Mouse (Mus musculus) forebrain, embryonic 14.5 days (tissue): ENCODE measurements at regions not wholly inside any gene's neighbourhood (a gene's known extent, or its start where the extent isn't known, plus 50 kb on each side); places are given as distances from the start of the nearest gene placed in this dataset.

ENCODE experiments used
- ATAC-seq: fragments of 200-750 bp; cut with Nextera tagmentation; 2 replicates; pipeline ENCODE4 v1.8.0; 2017; ENCODE audit warnings: mild to moderate bottlenecking, moderate library complexity
- DNase-seq: peaks from one replicate; pipeline ENCODE4 v3.0.0-alpha.2; 2015; ENCODE audit warnings: low spot score
- H3K27ac ChIP-seq: fragments of 300-500 bp; sonication (generic); 2 replicates; pipeline ENCODE4 v1.5.1; 2014; ENCODE audit warnings: low read depth, mild to moderate bottlenecking, control low read depth, low read length, moderate library complexity
- H3K27me3 ChIP-seq: fragments of 300-500 bp; sonication (generic); replicated peaks from 2 replicates; pipeline ENCODE4 v1.6.1; 2014; ENCODE audit warnings: low read length, control low read depth, mixed read lengths; ENCODE audit not compliant: control insufficient read depth, insufficient read depth
- H3K36me3 ChIP-seq: fragments of 300-500 bp; sonication (generic); 2 replicates; pipeline ENCODE4 v1.6.1; 2014; ENCODE audit warnings: low read length, control low read depth; ENCODE audit not compliant: control insufficient read depth, insufficient read depth
- H3K4me1 ChIP-seq: fragments of 300-500 bp; sonication (generic); 2 replicates; pipeline ENCODE4 v1.6.1; 2014; ENCODE audit warnings: antibody characterized with exemption, low read length, control low read depth; ENCODE audit not compliant: control insufficient read depth, insufficient read depth
- H3K4me2 ChIP-seq: fragments of 300-500 bp; sonication (generic); 2 replicates; pipeline ENCODE4 v1.6.1; 2014; ENCODE audit warnings: mild to moderate bottlenecking, control low read depth, low read length
- H3K4me3 ChIP-seq: fragments of 300-500 bp; sonication (generic); 2 replicates; pipeline ENCODE4 v1.5.1; 2014; ENCODE audit warnings: low read depth, low read length, control low read depth
- H3K9ac ChIP-seq: fragments of 300-500 bp; sonication (generic); 2 replicates; pipeline ENCODE4 v1.6.1; 2014; ENCODE audit warnings: mild to moderate bottlenecking, low read length, control low read depth, moderate library complexity
- H3K9me3 ChIP-seq: fragments of 300-500 bp; sonication (generic); replicated peaks from 2 replicates; pipeline ENCODE4 v1.6.1; 2016; ENCODE audit warnings: low read length, control low read depth, mixed read lengths; ENCODE audit not compliant: control insufficient read depth
- WGBS: fragments of 180-500 bp; shearing (Covaris S2); extraction: QIAGEN DNeasy Blood & Tissue Kit; methylation state at CpG from one replicate; pipeline ENCODE4 v1.1.7; 2014; 5-methylcytosine and 5-hydroxymethylcytosine counted together

GRCm38 (mm10) chr16:12982681-12983080, 126.8 kb upstream of the Ercc4 start:
- Histone ChIP-seq H3K4me3 (no peak overlapping the region), H3K9me3 (no peaks in the 10 kb centered on the region), H3K27ac (no peak overlapping the region), H3K4me2 (no peak overlapping the region), H3K4me1 (no peaks in the 10 kb centered on the region), H3K9ac (no peak overlapping the region), H3K27me3 (no peaks in the 10 kb centered on the region), H3K36me3 (no peaks in the 10 kb centered on the region)
- DNase-seq (no peak), ATAC-seq (no peak)
- WGBS: 81% methylated on average over 1 of the region's 1 CpGs

GRCm38 (mm10) chr16:13001288-13001880, 108.1 kb upstream of the Ercc4 start:
- no peaks in the 10 kb centered on the region for H3K4me1 ChIP-seq
- H3K4me3 ChIP-seq: no peak overlapping the region
- ATAC-seq (no peak), DNase-seq (no peak)
- H3K4me2 ChIP-seq: no peak overlapping the region
- no peak overlapping the region for H3K9ac ChIP-seq
- no peaks in the 10 kb centered on the region for H3K27me3 ChIP-seq
- H3K36me3 ChIP-seq: no peaks in the 10 kb centered on the region
- H3K27ac ChIP-seq: no peak overlapping the region
- 81% methylated on average over 1 of the region's 1 CpGs for WGBS
- no peaks in the 10 kb centered on the region for H3K9me3 ChIP-seq

GRCm38 (mm10) chr16:13012863-13013262, 96.6 kb upstream of the Ercc4 start:
- no peaks in the 10 kb centered on the region for H3K27me3 ChIP-seq
- H3K36me3 ChIP-seq: no peaks in the 10 kb centered on the region
- 91% methylated on average over 5 of the region's 5 CpGs for WGBS
- H3K4me1 ChIP-seq: no peaks in the 10 kb centered on the region
- no peak overlapping the region for H3K4me2 ChIP-seq
- no peak overlapping the region for H3K27ac ChIP-seq
- H3K9ac ChIP-seq: no peak overlapping the region
- no peaks in the 10 kb centered on the region for H3K9me3 ChIP-seq
- no peak overlapping the region for H3K4me3 ChIP-seq
- DNase-seq (no peak), ATAC-seq (no peak)

GRCm38 (mm10) chr16:13013891-13014644, 95.4 kb upstream of the Ercc4 start:
- Histone ChIP-seq H3K4me3 (no peak overlapping the region), H3K4me2 (no peak overlapping the region), H3K36me3 (no peaks in the 10 kb centered on the region), H3K27ac (no peak overlapping the region), H3K9ac (no peak overlapping the region), H3K4me1 (no peaks in the 10 kb centered on the region), H3K9me3 (no peaks in the 10 kb centered on the region), H3K27me3 (no peaks in the 10 kb centered on the region)
- DNase-seq: no peak
- 41% methylated on average over 10 of the region's 10 CpGs for WGBS
- no peak for ATAC-seq

- H3K4me3 ChIP-seq: no peak overlapping the region
- no peak overlapping the region for H3K9ac ChIP-seq
- ATAC-seq (no peak), DNase-seq (no peak)
- H3K27me3 ChIP-seq: no peaks in the 10 kb centered on the region
- H3K4me1 ChIP-seq: no peaks in the 10 kb centered on the region
- 53% methylated on average over 4 of the region's 4 CpGs for WGBS
- H3K4me2 ChIP-seq: no peak overlapping the region
- H3K9me3 ChIP-seq: no peaks in the 10 kb centered on the region
- H3K36me3 ChIP-seq: no peaks in the 10 kb centered on the region
- no peak overlapping the region for H3K27ac ChIP-seq
Measured at GRCm38 (mm10) chr16:13022875-13023274, 86.6 kb upstream of the Ercc4 start.

- Histone ChIP-seq H3K36me3 (no peaks in the 10 kb centered on the region), H3K9me3 (no peaks in the 10 kb centered on the region), H3K9ac (no peak overlapping the region), H3K27me3 (no peaks in the 10 kb centered on the region), H3K4me2 (no peak overlapping the region), H3K27ac (peak overlapping the region; percentile 3; the same call in 1 of the 2 replicates), H3K4me3 (no peak overlapping the region), H3K4me1 (no peaks in the 10 kb centered on the region)
- ATAC-seq (peak; percentile 81), DNase-seq (peak; percentile 81)
- 26% methylated on average over 3 of the region's 3 CpGs for WGBS
Measured at GRCm38 (mm10) chr16:13025393-13025792, 84.1 kb upstream of the Ercc4 start.

- no peak overlapping the region for H3K4me2 ChIP-seq
- WGBS: 89% methylated on average over 5 of the region's 5 CpGs
- no peak overlapping the region for H3K9ac ChIP-seq
- no peak overlapping the region for H3K27ac ChIP-seq
- no peaks in the 10 kb centered on the region for H3K27me3 ChIP-seq
- no peaks in the 10 kb centered on the region for H3K9me3 ChIP-seq
- H3K36me3 ChIP-seq: no peaks in the 10 kb centered on the region
- no peaks in the 10 kb centered on the region for H3K4me1 ChIP-seq
- no peak overlapping the region for H3K4me3 ChIP-seq
- DNase-seq: no peak
- ATAC-seq: no peak
Measured at GRCm38 (mm10) chr16:13034136-13034535, 75.3 kb upstream of the Ercc4 start.

GRCm38 (mm10) chr16:13036596-13036995, 72.9 kb upstream of the Ercc4 start:
- Histone ChIP-seq H3K27me3 (no peaks in the 10 kb centered on the region), H3K4me3 (no peak overlapping the region), H3K4me2 (no peak overlapping the region), H3K4me1 (no peaks in the 10 kb centered on the region), H3K9ac (no peak overlapping the region), H3K9me3 (no peaks in the 10 kb centered on the region), H3K27ac (no peak overlapping the region), H3K36me3 (no peaks in the 10 kb centered on the region)
- ATAC-seq: no peak
- no peak for DNase-seq
- WGBS: 90% methylated on average over 4 of the region's 4 CpGs

- Histone ChIP-seq H3K27me3 (no peaks in the 10 kb centered on the region), H3K27ac (no peak overlapping the region), H3K4me2 (no peak overlapping the region), H3K4me1 (no peaks in the 10 kb centered on the region), H3K4me3 (no peak overlapping the region), H3K36me3 (no peaks in the 10 kb centered on the region), H3K9me3 (no peaks in the 10 kb centered on the region), H3K9ac (no peak overlapping the region)
- no peak for ATAC-seq
- peak; percentile 27 for DNase-seq
- 48% methylated on average over 15 of the region's 15 CpGs for WGBS
Measured at GRCm38 (mm10) chr16:13040312-13041100, 69.0 kb upstream of the Ercc4 start.
